Mouse (Mus musculus) liver, adult 2 months (tissue): Measurements from ENCODE around the gene Fam117b. TPM values are rescaled to one million over a fixed set of nuclear protein-coding genes. Genes with fewer than 3 reads are reported as not detected.

ENCODE experiments used
- DNase-seq: peaks from one replicate; pipeline ENCODE4 v3.0.0-alpha.2; 2011; ENCODE audit warnings: low read depth, low spot score; ENCODE audit errors: extremely low read depth
- H3K27ac ChIP-seq: fragments of 200-500 bp; replicated peaks from 2 replicates; pipeline ENCODE4 v1.5.1; 2012; ENCODE audit warnings: low read depth, mild to moderate bottlenecking, control low read depth, inconsistent platforms, low read length; ENCODE audit not compliant: insufficient read depth
- H3K27me3 ChIP-seq: fragments of 200-500 bp; 2 replicates; pipeline ENCODE4 v1.6.1; 2012; ENCODE audit warnings: mild to moderate bottlenecking, moderate library complexity, low read length, inconsistent platforms; ENCODE audit not compliant: control insufficient read depth, insufficient read depth
- H3K36me3 ChIP-seq: fragments of 200-500 bp; 2 replicates; pipeline ENCODE4 v1.6.1; 2012; ENCODE audit warnings: low read length, inconsistent platforms; ENCODE audit not compliant: control insufficient read depth, insufficient read depth
- H3K4me1 ChIP-seq: fragments of 200-500 bp; 2 replicates; pipeline ENCODE4 v1.6.1; 2011; ENCODE audit warnings: low read length; ENCODE audit not compliant: control insufficient read depth, insufficient read depth
- H3K4me3 ChIP-seq: fragments of 200-500 bp; 2 replicates; pipeline ENCODE4 v1.5.1; 2011; ENCODE audit warnings: low read depth, mild to moderate bottlenecking, control low read depth, low read length, moderate library complexity; ENCODE audit not compliant: insufficient read depth
- H3K79me2 ChIP-seq: fragments of 200-500 bp; 2 replicates; pipeline ENCODE4 v1.6.1; 2012; ENCODE audit warnings: inconsistent platforms, mild to moderate bottlenecking, low read length, moderate library complexity; ENCODE audit not compliant: control insufficient read depth, insufficient read depth
- H3K9ac ChIP-seq: fragments of 200-500 bp; 2 replicates; pipeline ENCODE4 v1.6.1; 2012; ENCODE audit warnings: low read depth, mild to moderate bottlenecking, control low read depth, inconsistent platforms, low read length
- CTCF ChIP-seq: fragments of 200-500 bp; IDR thresholded peaks from 2 replicates; pipeline ENCODE4 v1.5.1; 2011; ENCODE audit warnings: low read depth, low read length, control low read depth
- POLR2A ChIP-seq: fragments of 200-500 bp; IDR thresholded peaks from 2 replicates; pipeline ENCODE4 v1.6.1; 2011; ENCODE audit warnings: low read length, control low read depth; ENCODE audit not compliant: insufficient read depth; ENCODE audit errors: extremely low read depth
- WGBS: fragments of 180-500 bp; shearing (Covaris S2); methylation state at CpG from one replicate; pipeline ENCODE4 v1.1.7; 2018; 5-methylcytosine and 5-hydroxymethylcytosine counted together
- polyA plus RNA-seq: library from polyadenylated mRNA; depleted of rRNA; stranded (reverse); fragments of >200 nt; gene quantifications from 2 replicates; pipeline ENCODE4 v1.2.3, GENCODE M21; 2012
- total RNA-seq: library from RNA; depleted of rRNA; stranded (reverse); fragments of >200 nt; gene quantifications from 2 replicates; pipeline ENCODE4 v1.2.3, GENCODE M21; 2014

The Fam117b gene
- total and polyA plus RNA-seq, 2 experiments, result 2.0 to 3.7 TPM

DNA sequence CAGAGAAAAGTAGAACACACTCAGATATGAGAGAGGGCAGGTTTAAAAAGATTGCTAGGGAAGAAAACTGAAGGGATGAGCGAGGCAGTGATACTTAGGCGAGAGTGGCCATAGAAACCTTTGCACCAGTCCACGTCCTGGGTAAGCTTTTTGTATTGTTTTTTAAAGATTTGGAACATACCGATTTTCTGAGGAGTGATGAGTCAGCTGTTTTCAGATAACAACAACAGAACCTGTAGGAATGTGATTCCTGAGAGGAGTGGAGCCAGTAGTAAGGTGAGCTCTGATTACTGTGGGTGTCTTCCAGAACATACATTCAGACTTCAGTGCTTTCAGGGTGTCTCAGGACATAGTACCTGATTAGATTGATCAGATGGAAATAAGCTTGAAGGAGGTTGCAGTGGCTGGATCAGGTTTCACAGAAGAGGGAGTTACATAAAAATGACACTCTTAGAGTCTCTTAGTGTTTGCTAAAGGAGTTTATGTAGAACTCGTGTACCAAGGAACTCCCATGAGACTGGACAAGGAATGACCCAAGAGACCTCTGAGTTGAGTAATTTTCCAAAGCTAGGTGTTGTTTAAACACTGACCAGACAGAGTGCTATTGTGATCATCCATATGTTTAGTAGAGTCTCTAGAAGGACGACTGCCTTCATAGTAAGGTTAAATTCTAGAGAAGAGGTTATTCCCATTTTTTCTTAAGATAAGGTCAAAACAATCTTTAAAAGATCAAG lies 29.4 kb downstream of the Fam117b start:
- no peak for DNase-seq
- Histone ChIP-seq H3K9ac (no peak overlapping the region), H3K27ac (no peak overlapping the region), H3K79me2 (peaks cover 9% of the 10 kb centered on the region; the same call in 1 of the 2 replicates), H3K4me1 (0 out of 2 replicates have a peak, but pooled peaks cover 2% of the 10 kb centered on the region), H3K36me3 (no peaks in the 10 kb centered on the region), H3K27me3 (no peaks in the 10 kb centered on the region), H3K4me3 (no peak overlapping the region)
- TF ChIP-seq POLR2A, result no peak
- no peak for TF ChIP-seq CTCF
- 70% methylated on average over 6 of the region's 6 CpGs for WGBS

DNA sequence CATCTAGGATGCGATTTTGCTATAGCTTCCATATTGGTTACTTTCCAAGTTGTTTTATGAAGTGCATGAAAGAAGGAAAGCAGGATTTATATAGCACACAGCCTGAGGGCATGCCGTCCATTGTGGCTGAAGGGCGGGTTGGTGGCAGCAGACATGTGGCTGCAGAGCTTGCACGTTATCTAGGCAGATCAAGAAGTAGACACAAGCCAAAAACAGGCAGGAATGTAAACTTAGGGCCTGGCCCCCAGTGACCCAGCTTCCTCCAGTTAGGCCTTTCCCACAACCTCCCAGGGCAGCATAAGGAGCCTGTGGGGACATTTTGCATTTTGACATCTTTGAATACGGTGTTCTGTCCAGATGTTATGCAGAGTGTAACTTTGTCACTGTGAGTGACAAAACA lies 31.0 kb downstream of the Fam117b start:
- H3K4me3 ChIP-seq, result no peak overlapping the region
- H3K79me2 ChIP-seq, result peaks cover 9% of the 10 kb centered on the region; the same call in 1 of the 2 replicates
- H3K9ac ChIP-seq, result no peak overlapping the region
- no peak overlapping the region for H3K27ac ChIP-seq
- H3K27me3 ChIP-seq, result no peaks in the 10 kb centered on the region
- no peak for TF ChIP-seq POLR2A
- no peak for TF ChIP-seq CTCF
- no peak for DNase-seq
- no peaks in the 10 kb centered on the region for H3K36me3 ChIP-seq
- H3K4me1 ChIP-seq, result 0 out of 2 replicates have a peak, but pooled peaks cover 2% of the 10 kb centered on the region
- 79% methylated on average over 5 of the region's 5 CpGs for WGBS

- peaks cover 3% of the 10 kb centered on the region; the same call in 1 of the 2 replicates for H3K36me3 ChIP-seq
- no peak overlapping the region for H3K4me3 ChIP-seq
- no peak for DNase-seq
- H3K27ac ChIP-seq, result no peak overlapping the region
- no peak for TF ChIP-seq CTCF
- no peak for TF ChIP-seq POLR2A
- no peak overlapping the region for H3K9ac ChIP-seq
- WGBS, result 67% methylated on average over 1 of the region's 1 CpGs
- 0 out of 2 replicates have a peak, but pooled peaks cover 2% of the 10 kb centered on the region for H3K4me1 ChIP-seq
- peaks cover 3% of the 10 kb centered on the region; the same call in 1 of the 2 replicates for H3K79me2 ChIP-seq
- no peaks in the 10 kb centered on the region for H3K27me3 ChIP-seq
These were observed 33.2 kb downstream of the Fam117b start for GRCm38 (mm10) chr1:59945969-59946368.

- H3K27me3 ChIP-seq, result no peaks in the 10 kb centered on the region
- no peak for DNase-seq
- H3K4me1 ChIP-seq, result 0 out of 2 replicates have a peak, but pooled peaks cover 2% of the 10 kb centered on the region
- H3K27ac ChIP-seq, result no peak overlapping the region
- H3K36me3 ChIP-seq, result peaks cover 3% of the 10 kb centered on the region; the same call in 1 of the 2 replicates
- TF ChIP-seq POLR2A (no peak), CTCF (no peak)
- peaks cover 3% of the 10 kb centered on the region; the same call in 1 of the 2 replicates for H3K79me2 ChIP-seq
- no peak overlapping the region for H3K9ac ChIP-seq
- 100% methylated on average over 4 of the region's 4 CpGs for WGBS
- H3K4me3 ChIP-seq, result no peak overlapping the region
These were observed 34.7 kb downstream of the Fam117b start for GRCm38 (mm10) chr1:59947509-59947908.

DNA sequence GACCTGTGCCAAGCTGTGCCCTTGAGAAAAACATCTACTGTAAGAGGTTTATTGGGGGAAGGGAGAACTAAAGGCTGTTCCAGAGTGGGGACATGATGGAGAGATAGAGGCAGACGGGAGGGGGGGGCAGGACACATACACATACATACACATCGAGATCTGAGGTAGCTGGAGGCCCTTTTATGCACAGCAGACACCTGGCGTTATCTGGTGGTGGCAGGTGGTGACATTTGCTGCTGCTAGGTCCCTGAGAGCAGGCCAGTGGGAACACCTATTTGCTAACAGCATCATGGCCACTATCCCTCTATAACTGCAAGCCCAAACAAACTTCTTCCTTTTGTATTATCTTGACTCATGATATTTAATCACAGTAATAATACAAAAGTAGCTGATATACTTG lies 44.4 kb downstream of the Fam117b start:
- Histone ChIP-seq H3K79me2 (no peaks in the 10 kb centered on the region), H3K4me1 (no peaks in the 10 kb centered on the region), H3K36me3 (peaks cover 11% of the 10 kb centered on the region), H3K9ac (no peak overlapping the region), H3K27me3 (no peaks in the 10 kb centered on the region), H3K27ac (no peak overlapping the region), H3K4me3 (no peak overlapping the region)
- DNase-seq, result no peak
- 73% methylated on average over 3 of the region's 3 CpGs for WGBS
- TF ChIP-seq POLR2A (no peak), CTCF (no peak)

- Histone ChIP-seq H3K27me3 (no peaks in the 10 kb centered on the region), H3K9ac (no peak overlapping the region), H3K79me2 (no peaks in the 10 kb centered on the region), H3K36me3 (peaks cover 7% of the 10 kb centered on the region), H3K27ac (no peak overlapping the region), H3K4me3 (no peak overlapping the region), H3K4me1 (no peaks in the 10 kb centered on the region)
- DNase-seq, result no peak
- TF ChIP-seq CTCF, result no peak
- no peak for TF ChIP-seq POLR2A
- 88% methylated on average over 1 of the region's 1 CpGs for WGBS
These were observed 47.1 kb downstream of the Fam117b start for GRCm38 (mm10) chr1:59959941-59960340.
